Mouse (Mus musculus) ES-E14 (cell line): Measurements from ENCODE around the gene Ncapg2.

Source experiments
- HCFC1 ChIP-seq: IDR thresholded peaks from 2 replicates; pipeline ENCODE4 v1.6.1; 2012; ENCODE audit warnings: low read length, inconsistent platforms, borderline replicate concordance; ENCODE audit not compliant: insufficient read depth
- MAFK ChIP-seq: IDR thresholded peaks from 2 replicates; pipeline ENCODE4 v1.6.1; 2014; ENCODE audit warnings: mild to moderate bottlenecking, low read depth, low read length, inconsistent platforms; ENCODE audit not compliant: insufficient read depth
- ZC3H11A ChIP-seq: IDR thresholded peaks from 2 replicates; pipeline ENCODE4 v1.6.1; 2012; ENCODE audit warnings: low read depth, mild to moderate bottlenecking, inconsistent platforms, low read length, borderline replicate concordance
- ZNF384 ChIP-seq: IDR thresholded peaks from 2 replicates; pipeline ENCODE4 v1.6.1; 2012; ENCODE audit warnings: low read depth, low read length, inconsistent platforms

DNA sequence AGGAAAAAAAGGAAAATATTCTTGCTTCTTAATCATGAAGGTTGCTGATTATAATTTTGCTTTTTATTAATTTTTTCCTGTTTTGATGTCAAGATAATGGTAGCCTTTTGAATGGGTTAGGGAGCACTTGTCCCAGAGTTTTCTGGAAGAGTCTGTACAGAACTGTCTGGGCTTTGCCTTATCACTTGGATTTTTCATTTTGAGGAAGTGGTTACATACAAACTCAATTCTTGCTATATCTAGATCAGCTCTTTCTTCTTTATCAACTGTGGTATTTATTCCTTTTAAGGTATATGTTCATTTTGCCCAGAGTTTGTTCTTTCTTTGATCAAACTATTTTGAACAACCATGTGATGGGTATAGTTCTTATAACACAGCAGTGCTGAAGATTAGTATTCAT is 43.1 kb upstream of the Ncapg2 start:
- TF ChIP-seq MAFK, result no peak
- no peak for TF ChIP-seq ZC3H11A
- no peak for TF ChIP-seq HCFC1
- TF ChIP-seq ZNF384, result no peak
